Mouse (Mus musculus): ENCODE data around the gene Cdc7.

DNA sequence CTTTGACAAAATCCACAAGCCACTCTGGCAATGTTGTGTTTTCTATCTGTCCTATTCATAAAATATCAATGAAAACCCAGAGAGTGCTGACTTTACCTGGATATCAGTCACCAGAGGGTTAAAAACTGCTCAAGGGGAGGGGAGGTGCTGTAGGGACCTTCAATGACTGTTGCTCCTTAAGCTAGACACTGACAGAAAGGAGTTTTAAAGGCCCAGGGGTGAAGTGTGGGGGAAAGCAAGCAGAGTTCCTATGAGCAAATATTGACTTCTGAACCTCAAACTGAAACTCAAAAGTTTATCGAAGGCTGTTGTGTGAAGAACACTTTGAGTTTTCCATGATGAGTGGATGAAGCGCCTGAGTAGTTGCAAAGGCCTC is 50.9 kb downstream of the Cdc7 start:
- no peak for TF ChIP-seq POLR2A (IDR thresholded peaks at IDR 0.05; ENCODE audit: borderline replicate concordance, extremely low read depth, insufficient read depth, insufficient read length, poor library complexity, severe bottlenecking)
- TF ChIP-seq CTCF (IDR thresholded peaks at IDR 0.05; ENCODE audit: borderline replicate concordance, extremely low read depth, insufficient read depth, insufficient read length): no peak

Measured in brain, embryonic 14.5 days (tissue).